Mouse (Mus musculus) liver, embryonic 13.5 days (tissue): ENCODE measurements around the gene Chmp6. TPM values are rescaled to one million over a fixed set of nuclear protein-coding genes. Genes with fewer than 3 reads are reported as not detected.
A peak's percentile ranks its signal among the peaks of the same experiment; 100 is the strongest.

ENCODE experiments used
- ATAC-seq: fragments of 200-750 bp; cut with Nextera tagmentation; 2 replicates; pipeline ENCODE4 v1.8.0; 2017; ENCODE audit warnings: low read depth, mild to moderate bottlenecking, moderate number of reproducible peaks, moderate library complexity
- DNase-seq: peaks from one replicate; pipeline ENCODE4 v3.0.0; 2022
- H3K27ac ChIP-seq: fragments of 300-500 bp; sonication (generic); 2 replicates; pipeline ENCODE4 v1.5.1; 2015; ENCODE audit warnings: moderate library complexity, mild to moderate bottlenecking, inconsistent platforms
- H3K27me3 ChIP-seq: fragments of 300-500 bp; sonication (generic); 2 replicates; pipeline ENCODE4 v1.6.1; 2015; ENCODE audit warnings: mild to moderate bottlenecking, inconsistent platforms
- H3K36me3 ChIP-seq: fragments of 300-500 bp; sonication (generic); 2 replicates; pipeline ENCODE4 v1.6.1; 2015; ENCODE audit warnings: mild to moderate bottlenecking, inconsistent platforms
- H3K4me1 ChIP-seq: fragments of 300-500 bp; sonication (generic); replicated peaks from 2 replicates; pipeline ENCODE4 v1.6.1; 2015; ENCODE audit warnings: inconsistent platforms
- H3K4me2 ChIP-seq: fragments of 300-500 bp; sonication (generic); 2 replicates; pipeline ENCODE4 v1.6.1; 2015; ENCODE audit warnings: inconsistent platforms, mild to moderate bottlenecking, moderate library complexity
- H3K4me3 ChIP-seq: fragments of 300-500 bp; sonication (generic); replicated peaks from 2 replicates; pipeline ENCODE4 v1.5.1; 2015; ENCODE audit warnings: mild to moderate bottlenecking, inconsistent platforms
- H3K9ac ChIP-seq: fragments of 300-500 bp; sonication (generic); 2 replicates; pipeline ENCODE4 v1.6.1; 2015; ENCODE audit warnings: mild to moderate bottlenecking, inconsistent platforms
- H3K9me3 ChIP-seq: fragments of 300-500 bp; sonication (generic); replicated peaks from 2 replicates; pipeline ENCODE4 v1.6.1; 2016; ENCODE audit warnings: inconsistent platforms
- WGBS: fragments of 180-500 bp; shearing (Covaris S2); methylation state at CpG from one replicate; pipeline ENCODE4 v1.1.7; 2015; ENCODE audit not compliant: insufficient replicate concordance; 5-methylcytosine and 5-hydroxymethylcytosine counted together
- polyA plus RNA-seq: library from polyadenylated mRNA; unstranded; fragments of >200 nt; fragmentation: Nextera tagmentation; extraction: Ambion mirVana; gene quantifications from 2 replicates; pipeline ENCODE4 v1.2.1, GENCODE M21; 2015

The Chmp6 gene
- polyA plus RNA-seq, 1 experiment from 2014 or later: 37.4 TPM

GRCm38 (mm10) chr11:119891601-119892215, 21.5 kb upstream of the Chmp6 start:
- Histone ChIP-seq H3K27me3 (no peaks in the 10 kb centered on the region), H3K27ac (no peak overlapping the region), H3K36me3 (peaks cover 68% of the 10 kb centered on the region), H3K9ac (no peak overlapping the region), H3K4me2 (no peak overlapping the region), H3K4me1 (peaks cover 3% of the 10 kb centered on the region; the same call in 1 of the 2 replicates), H3K9me3 (no peaks in the 10 kb centered on the region), H3K4me3 (no peak overlapping the region)
- WGBS: 76% methylated on average over 7 of the region's 7 CpGs
- DNase-seq (no peak), ATAC-seq (no peak)

- peaks cover 3% of the 10 kb centered on the region; the same call in 1 of the 2 replicates for H3K4me1 ChIP-seq
- 72% methylated on average over 10 of the region's 10 CpGs for WGBS
- H3K4me2 ChIP-seq: no peak overlapping the region
- peaks cover 73% of the 10 kb centered on the region for H3K36me3 ChIP-seq
- no peak overlapping the region for H3K9ac ChIP-seq
- no peak for DNase-seq
- no peak overlapping the region for H3K27ac ChIP-seq
- ATAC-seq: no peak
- no peak overlapping the region for H3K4me3 ChIP-seq
- H3K9me3 ChIP-seq: no peaks in the 10 kb centered on the region
- H3K27me3 ChIP-seq: no peaks in the 10 kb centered on the region
Observed at GRCm38 (mm10) chr11:119893667-119894236, 19.5 kb upstream of the Chmp6 start.

- 47% methylated on average over 6 of the region's 6 CpGs for WGBS
- no peaks in the 10 kb centered on the region for H3K27me3 ChIP-seq
- peaks cover 67% of the 10 kb centered on the region for H3K36me3 ChIP-seq
- H3K4me1 ChIP-seq: peaks cover 3% of the 10 kb centered on the region; the same call in 1 of the 2 replicates
- H3K27ac ChIP-seq: no peak overlapping the region
- no peak overlapping the region for H3K4me3 ChIP-seq
- H3K9ac ChIP-seq: no peak overlapping the region
- H3K9me3 ChIP-seq: no peaks in the 10 kb centered on the region
- ATAC-seq (0 out of 2 replicates have a peak, but pooled peaks have one; percentile 33), DNase-seq (no peak)
- H3K4me2 ChIP-seq: no peak overlapping the region
Observed at GRCm38 (mm10) chr11:119894634-119895033, 18.6 kb upstream of the Chmp6 start.

GRCm38 (mm10) chr11:119897041-119897440, 16.2 kb upstream of the Chmp6 start:
- Histone ChIP-seq H3K9ac (no peak overlapping the region), H3K27ac (no peak overlapping the region), H3K4me3 (no peak overlapping the region), H3K4me2 (no peak overlapping the region), H3K9me3 (no peaks in the 10 kb centered on the region), H3K4me1 (peaks cover 3% of the 10 kb centered on the region; the same call in 1 of the 2 replicates), H3K36me3 (peaks cover 53% of the 10 kb centered on the region), H3K27me3 (no peaks in the 10 kb centered on the region)
- WGBS: 81% methylated on average over 9 of the region's 9 CpGs
- no peak for DNase-seq
- no peak for ATAC-seq

GRCm38 (mm10) chr11:119898976-119899375, 14.3 kb upstream of the Chmp6 start:
- WGBS: 79% methylated on average over 11 of the region's 11 CpGs
- peaks cover 40% of the 10 kb centered on the region for H3K36me3 ChIP-seq
- H3K27me3 ChIP-seq: no peaks in the 10 kb centered on the region
- no peak overlapping the region for H3K27ac ChIP-seq
- no peak for ATAC-seq
- no peaks in the 10 kb centered on the region for H3K9me3 ChIP-seq
- DNase-seq: no peak
- peaks cover 3% of the 10 kb centered on the region; the same call in 1 of the 2 replicates for H3K4me1 ChIP-seq
- no peak overlapping the region for H3K9ac ChIP-seq
- H3K4me2 ChIP-seq: no peak overlapping the region
- no peak overlapping the region for H3K4me3 ChIP-seq

GRCm38 (mm10) chr11:119901174-119901573, 12.1 kb upstream of the Chmp6 start:
- no peak overlapping the region for H3K9ac ChIP-seq
- peaks cover 25% of the 10 kb centered on the region for H3K36me3 ChIP-seq
- no peaks in the 10 kb centered on the region for H3K9me3 ChIP-seq
- no peak overlapping the region for H3K4me2 ChIP-seq
- 55% methylated on average over 4 of the region's 4 CpGs for WGBS
- H3K4me3 ChIP-seq: no peak overlapping the region
- ATAC-seq (no peak), DNase-seq (no peak)
- 0 out of 2 replicates have a peak, but pooled peaks cover under 1% of the 10 kb centered on the region for H3K27me3 ChIP-seq
- H3K4me1 ChIP-seq: no peaks in the 10 kb centered on the region
- H3K27ac ChIP-seq: no peak overlapping the region

GRCm38 (mm10) chr11:119902891-119903290, 10.3 kb upstream of the Chmp6 start:
- Histone ChIP-seq H3K9ac (no peak overlapping the region), H3K4me2 (no peak overlapping the region), H3K36me3 (peaks cover 11% of the 10 kb centered on the region), H3K9me3 (no peaks in the 10 kb centered on the region), H3K4me1 (no peaks in the 10 kb centered on the region), H3K4me3 (no peak overlapping the region), H3K27ac (no peak overlapping the region), H3K27me3 (peaks cover 4% of the 10 kb centered on the region; the same call in 1 of the 2 replicates)
- DNase-seq (no peak), ATAC-seq (no peak)
- 74% methylated on average over 4 of the region's 4 CpGs for whole genome bisulfite sequencing

- Histone ChIP-seq H3K4me3 (no peak overlapping the region), H3K9me3 (no peaks in the 10 kb centered on the region), H3K27ac (no peak overlapping the region), H3K4me2 (no peak overlapping the region), H3K27me3 (peaks cover 4% of the 10 kb centered on the region; the same call in 1 of the 2 replicates), H3K4me1 (peaks cover 8% of the 10 kb centered on the region), H3K36me3 (no peaks in the 10 kb centered on the region), H3K9ac (no peak overlapping the region)
- peak; percentile 27 for DNase-seq
- WGBS: 23% methylated on average over 5 of the region's 5 CpGs
- ATAC-seq: no peak; the same call in 1 of the 2 replicates
Observed at GRCm38 (mm10) chr11:119904621-119905286, 8.5 kb upstream of the Chmp6 start.

- Histone ChIP-seq H3K4me3 (no peak overlapping the region), H3K4me1 (peaks cover 13% of the 10 kb centered on the region), H3K9ac (no peak overlapping the region), H3K27ac (no peak overlapping the region), H3K9me3 (no peaks in the 10 kb centered on the region), H3K4me2 (no peak overlapping the region), H3K36me3 (no peaks in the 10 kb centered on the region), H3K27me3 (peaks cover 4% of the 10 kb centered on the region; the same call in 1 of the 2 replicates)
- 73% methylated on average over 5 of the region's 5 CpGs for WGBS
- DNase-seq: no peak
- no peak for ATAC-seq
Observed at GRCm38 (mm10) chr11:119905794-119906193, 7.4 kb upstream of the Chmp6 start.

GRCm38 (mm10) chr11:119907006-119907650, 6.1 kb upstream of the Chmp6 start:
- no peaks in the 10 kb centered on the region for H3K9me3 ChIP-seq

GRCm38 (mm10) chr11:119907711-119908110, 5.5 kb upstream of the Chmp6 start:
- peaks cover 15% of the 10 kb centered on the region for H3K4me1 ChIP-seq
- peaks cover 4% of the 10 kb centered on the region; the same call in 1 of the 2 replicates for H3K27me3 ChIP-seq
- DNase-seq: no peak
- ATAC-seq: no peak
- H3K4me3 ChIP-seq: no peak overlapping the region
- H3K9ac ChIP-seq: no peak overlapping the region
- no peaks in the 10 kb centered on the region for H3K36me3 ChIP-seq
- WGBS: 49% methylated on average over 7 of the region's 7 CpGs
- H3K4me2 ChIP-seq: no peak overlapping the region
- H3K9me3 ChIP-seq: no peaks in the 10 kb centered on the region
- no peak overlapping the region for H3K27ac ChIP-seq

More at GRCm38 (mm10) chr11:119907006-119907650, 6.1 kb upstream of the Chmp6 start:
- ATAC-seq (no peak), DNase-seq (no peak)
- 39% methylated on average over 7 of the region's 7 CpGs for WGBS
- H3K27me3 ChIP-seq: peaks cover 4% of the 10 kb centered on the region; the same call in 1 of the 2 replicates
- H3K36me3 ChIP-seq: no peaks in the 10 kb centered on the region
- no peak overlapping the region for H3K9ac ChIP-seq
- H3K4me2 ChIP-seq: no peak overlapping the region
- no peak overlapping the region for H3K27ac ChIP-seq
- no peak overlapping the region for H3K4me3 ChIP-seq
- H3K4me1 ChIP-seq: peaks cover 13% of the 10 kb centered on the region
